In the genomic region with DNA sequence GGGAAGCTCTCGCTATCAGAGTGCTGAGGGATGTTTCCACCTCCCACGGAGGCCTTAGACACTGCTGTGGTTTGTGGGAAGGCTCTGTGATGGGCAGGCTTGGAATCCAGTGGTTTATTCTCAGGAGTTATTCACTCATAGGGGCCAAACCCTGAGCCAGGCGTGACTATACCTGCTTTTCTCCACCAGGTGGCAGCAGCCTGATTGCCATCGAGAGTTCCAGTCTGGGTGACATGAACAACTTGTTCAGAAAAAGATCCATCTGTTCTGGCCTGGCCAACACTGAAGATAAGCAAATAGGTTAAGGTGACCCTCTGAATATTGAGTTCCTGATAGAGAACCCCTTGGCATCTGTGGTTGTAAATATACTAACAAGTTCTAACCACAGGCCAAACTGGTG, we compare ENCODE assay signal across 8 mouse cellular contexts. TPM values are rescaled to one million over a fixed set of nuclear protein-coding genes. Genes with fewer than 3 reads are reported as not detected.
DNase-seq lines count a peak whose midpoint lies in the region; ATAC-seq and TF ChIP-seq lines count a peak whose summit lies in the region.
"Had no signal": no experiment of that assay in that cellular context is flagged by ENCODE, and none has a peak within 500 bp of the region (broad histone marks: within the 10 kb centered on the region; RNA-seq: fewer than 3 reads in every experiment).

No protein-coding gene starts in this region.

- H3K27me3 ChIP-seq in G1E (ENCODE audit: insufficient read depth, low read length): no peaks in the 10 kb centered on the region
- no peaks in the 10 kb centered on the region for H3K27me3 ChIP-seq in lung, embryonic 16.5 days (ENCODE audit: control insufficient read depth, insufficient read depth, low read depth, low read length)

- H3K9ac ChIP-seq in lung, embryonic 16.5 days (ENCODE audit: low read length): no peak overlapping the region

- ATAC-seq in G1E (ENCODE audit: extremely low read depth, insufficient number of reproducible peaks, low FRiP score, poor library complexity, severe bottlenecking): 0 out of 2 replicates have a peak, but pooled peaks have one; percentile 22
- peak; percentile 46; the same call in 1 of the 2 replicates for ATAC-seq in lung, embryonic 16.5 days (ENCODE audit: low read depth)

- H3K4me2 ChIP-seq in lung, embryonic 16.5 days (ENCODE audit: low read depth, low read length): no peak overlapping the region

- H3K4me1 ChIP-seq in G1E (ENCODE audit: insufficient read depth, low read depth, low read length): peaks cover 68% of the 10 kb centered on the region
- H3K4me1 ChIP-seq in lung, embryonic 16.5 days (replicated peaks; ENCODE audit: control insufficient read depth, insufficient read depth, low read length): peaks cover 7% of the 10 kb centered on the region; the same call in 1 of the 2 replicates

- H3K36me3 ChIP-seq in G1E (replicated peaks): peaks cover 44% of the 10 kb centered on the region
- no peaks in the 10 kb centered on the region; the same call in 1 of the 2 replicates for H3K36me3 ChIP-seq in lung, embryonic 16.5 days (ENCODE audit: control insufficient read depth, insufficient read depth, low read length)

- 4% methylated on average over 4 of the region's 4 CpGs for WGBS in lung, embryonic 16.5 days

- peak; percentile 96 for TF ChIP-seq CTCF in G1E (IDR thresholded peaks at IDR 0.05; ENCODE audit: low read depth, low read length)

- H3K27ac ChIP-seq in lung, embryonic 16.5 days (ENCODE audit: low read length): no peak overlapping the region

- no peaks in the 10 kb centered on the region for H3K9me3 ChIP-seq in G1E (replicated peaks)
- no peaks in the 10 kb centered on the region for H3K9me3 ChIP-seq in lung, embryonic 16.5 days (ENCODE audit: control insufficient read depth, low read length)

- DNase-seq in G1E (ENCODE audit: low spot score): peak; percentile 71
- DNase-seq in adrenal gland, postnatal 14 days: peak; percentile 86
- DNase-seq in embryo, embryonic 9.5 days (ENCODE audit: extremely low spot score): peak; percentile 74
- peak; percentile 61 to 79 for DNase-seq in heart, adult 9 months (ENCODE audit: low spot score in 2 of 2)
- DNase-seq in layer of hippocampus, adult 11-12 months (ENCODE audit: low spot score): peak; percentile 83
- peak; percentile 68 for DNase-seq in right cerebral cortex, postnatal 25 days

- H3K4me3 ChIP-seq in G1E (ENCODE audit: low read depth, low read length): no peak overlapping the region; the same call in 1 of the 2 replicates
- H3K4me3 ChIP-seq in lung, embryonic 16.5 days (ENCODE audit: low read length): no peak overlapping the region
- H3K4me3 ChIP-seq: myocyte had no signal

RNA-seq across cellular contexts. Expression of a gene that starts 19.3 kb away (rescaled TPM):
- total RNA-seq in G1E (2014; fragmentation: Nextera tagmentation) (46.6 and 50.0 TPM in 2 replicates), G1E (2017) (111 and 115 TPM in 2 replicates)
- polyA plus RNA-seq in G1E (2012): 35.9 and 44.0 TPM in 2 replicates
- total RNA-seq in adrenal gland, postnatal 14 days (2021): 332 and 338 TPM in 2 replicates
- 167 and 190 TPM in 2 replicates for polyA plus RNA-seq in lung, embryonic 16.5 days (2015; fragmentation: Nextera tagmentation; extraction: Ambion mirVana)

RNA-seq across cellular contexts. Expression of a gene that starts 26.4 kb away (rescaled TPM):
- total RNA-seq in G1E (2014; fragmentation: Nextera tagmentation): 259 and 261 TPM in 2 replicates
- 46.4 and 57.0 TPM in 2 replicates for total RNA-seq in G1E (2017)
- 177 and 180 TPM in 2 replicates for polyA plus RNA-seq in G1E (2012)
- 42.9 and 43.6 TPM in 2 replicates for total RNA-seq in adrenal gland, postnatal 14 days (2021)
- polyA plus RNA-seq in lung, embryonic 16.5 days (2015; fragmentation: Nextera tagmentation; extraction: Ambion mirVana): 21.7 and 23.2 TPM in 2 replicates

RNA-seq across cellular contexts. Expression of a gene that starts 37.4 kb away (rescaled TPM):
- total RNA-seq in G1E (2014; fragmentation: Nextera tagmentation) (28.1 and 30.8 TPM in 2 replicates), G1E (2017) (8.5 and 9.0 TPM in 2 replicates)
- polyA plus RNA-seq in G1E (2012): 0.02 TPM in 1 of 2 replicates, not detected in the other
- 0.82 and 1.2 TPM in 2 replicates for total RNA-seq in adrenal gland, postnatal 14 days (2021)
- polyA plus RNA-seq in lung, embryonic 16.5 days (2015; fragmentation: Nextera tagmentation; extraction: Ambion mirVana): 1.1 and 1.4 TPM in 2 replicates
